In the genomic region with DNA sequence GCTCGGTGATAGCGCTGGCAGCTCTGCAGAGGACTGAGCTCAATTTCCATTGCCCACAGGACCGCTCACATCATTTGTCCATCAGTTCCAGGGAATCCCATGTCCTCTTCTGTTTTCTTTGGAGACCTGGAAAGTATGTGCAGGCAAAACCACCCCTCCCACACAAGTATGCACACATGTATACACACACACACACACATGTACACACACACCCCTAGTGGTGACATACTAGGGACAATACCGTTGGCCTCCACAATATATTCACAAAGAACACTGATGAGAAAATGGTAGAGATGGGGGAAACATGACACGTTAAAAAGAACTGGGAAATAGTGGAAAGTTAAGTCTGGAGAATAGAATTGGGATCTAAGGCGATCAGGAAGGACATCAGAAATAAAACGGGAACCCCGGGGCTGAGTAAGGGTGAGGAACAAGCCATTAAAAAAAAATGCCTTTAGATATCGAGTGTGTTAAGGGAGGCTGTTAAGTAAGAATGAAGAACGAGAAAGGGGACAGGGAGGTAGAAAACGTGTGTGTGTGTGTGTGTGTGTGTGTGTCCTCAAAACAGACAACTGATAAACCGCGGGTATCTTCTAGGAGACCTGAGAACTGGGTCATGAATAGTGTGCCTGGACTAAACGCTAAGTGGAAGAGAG, we compare ENCODE assay signal across 8 mouse cellular contexts. TPM values are rescaled to one million over a fixed set of nuclear protein-coding genes. Genes with fewer than 3 reads are reported as not detected.
DNase-seq lines count a peak whose midpoint lies in the region; ATAC-seq lines count a peak whose summit lies in the region.

No protein-coding gene starts in this region.

- no peaks in the 10 kb centered on the region for H3K27me3 ChIP-seq in kidney, embryonic 16.5 days (ENCODE audit: insufficient read depth, low read length)
- no peaks in the 10 kb centered on the region for H3K27me3 ChIP-seq in embryonic facial prominence, embryonic 13.5 days
- no peaks in the 10 kb centered on the region for H3K27me3 ChIP-seq in limb, embryonic 10.5 days (ENCODE audit: low read depth, poor library complexity, severe bottlenecking)
- 0 out of 2 replicates have a peak, but pooled peaks cover 2% of the 10 kb centered on the region for H3K27me3 ChIP-seq in neural tube, embryonic 13.5 days

- H3K4me2 ChIP-seq in kidney, embryonic 16.5 days (replicated peaks; ENCODE audit: low read depth, low read length), result peak overlapping the region; percentile 86
- H3K4me2 ChIP-seq in embryonic facial prominence, embryonic 13.5 days, result peak overlapping the region; percentile 93
- H3K4me2 ChIP-seq in neural tube, embryonic 13.5 days, result peak overlapping the region; percentile 89

- H3K9me3 ChIP-seq in kidney, embryonic 16.5 days (ENCODE audit: low read length), result no peaks in the 10 kb centered on the region
- H3K9me3 ChIP-seq in embryonic facial prominence, embryonic 13.5 days, result no peaks in the 10 kb centered on the region
- no peaks in the 10 kb centered on the region for H3K9me3 ChIP-seq in limb, embryonic 10.5 days (replicated peaks)
- no peaks in the 10 kb centered on the region for H3K9me3 ChIP-seq in neural tube, embryonic 13.5 days

- H3K4me3 ChIP-seq in kidney, embryonic 16.5 days (ENCODE audit: low read length), result peak overlapping the region; percentile 79
- peak overlapping the region; percentile 93 for H3K4me3 ChIP-seq in embryonic facial prominence, embryonic 13.5 days
- H3K4me3 ChIP-seq in limb, embryonic 10.5 days, result peak overlapping the region; percentile 91; the same call in 1 of the 2 replicates
- H3K4me3 ChIP-seq in neural tube, embryonic 13.5 days, result peak overlapping the region; percentile 99; the same call in 1 of the 2 replicates

- WGBS in kidney, embryonic 16.5 days, result 41% methylated on average over 14 of the region's 14 CpGs
- WGBS in embryonic facial prominence, embryonic 13.5 days, result 52% methylated on average over 14 of the region's 14 CpGs
- WGBS in limb, embryonic 10.5 days, result 60% methylated on average over 14 of the region's 14 CpGs
- WGBS in neural tube, embryonic 13.5 days, result 49% methylated on average over 14 of the region's 14 CpGs

- peak overlapping the region; percentile 83; the same call in 1 of the 2 replicates for H3K9ac ChIP-seq in kidney, embryonic 16.5 days (replicated peaks; ENCODE audit: low read length)
- H3K9ac ChIP-seq in embryonic facial prominence, embryonic 13.5 days, result peak overlapping the region; percentile 96; the same call in 1 of the 2 replicates
- 0 out of 2 replicates have a peak overlapping the region, but pooled peaks have one; percentile 99 for H3K9ac ChIP-seq in neural tube, embryonic 13.5 days

- H3K27ac ChIP-seq in kidney, embryonic 16.5 days (ENCODE audit: low read length), result peak overlapping the region; percentile 92
- H3K27ac ChIP-seq in embryonic facial prominence, embryonic 13.5 days, result peak overlapping the region; percentile 87; the same call in 1 of the 2 replicates
- no peak overlapping the region for H3K27ac ChIP-seq in limb, embryonic 10.5 days
- H3K27ac ChIP-seq in neural tube, embryonic 13.5 days (replicated peaks), result peak overlapping the region; percentile 96

- no peak for ATAC-seq in kidney, embryonic 16.5 days (ENCODE audit: low FRiP score, low TSS enrichment)
- ATAC-seq in embryonic facial prominence, embryonic 13.5 days (ENCODE audit: insufficient number of reproducible peaks, insufficient read depth, low FRiP score, low TSS enrichment, low read depth), result no peak
- ATAC-seq in neural tube, embryonic 13.5 days (ENCODE audit: low read depth), result no peak

- no peak for DNase-seq in kidney, adult 9 months
- DNase-seq in limb, embryonic 10.5 days (ENCODE audit: low spot score), result no peak
- DNase-seq in layer of hippocampus, postnatal 36 days, result no peak
- no peak for DNase-seq in cerebellum, adult 9-11 months
- no peak for DNase-seq in thymus, postnatal 4 days

- H3K4me1 ChIP-seq in kidney, embryonic 16.5 days (ENCODE audit: insufficient read depth, low read length), result peaks cover 42% of the 10 kb centered on the region
- peaks cover 32% of the 10 kb centered on the region for H3K4me1 ChIP-seq in embryonic facial prominence, embryonic 13.5 days
- H3K4me1 ChIP-seq in limb, embryonic 10.5 days, result peaks cover 40% of the 10 kb centered on the region
- H3K4me1 ChIP-seq in neural tube, embryonic 13.5 days (replicated peaks), result peaks cover 45% of the 10 kb centered on the region

- peaks cover 7% of the 10 kb centered on the region; the same call in 1 of the 2 replicates for H3K36me3 ChIP-seq in kidney, embryonic 16.5 days (ENCODE audit: insufficient read depth, low read length)
- no peaks in the 10 kb centered on the region for H3K36me3 ChIP-seq in embryonic facial prominence, embryonic 13.5 days
- no peaks in the 10 kb centered on the region for H3K36me3 ChIP-seq in limb, embryonic 10.5 days
- no peaks in the 10 kb centered on the region for H3K36me3 ChIP-seq in neural tube, embryonic 13.5 days

RNA-seq across cellular contexts. Expression of gene Wsb2, which starts 1.3 kb away (rescaled TPM):
- polyA plus RNA-seq in kidney, embryonic 16.5 days (2015; fragmentation: Nextera tagmentation; extraction: Ambion mirVana), result 45.7 and 69.7 TPM in 2 replicates
- 46.1 and 51.7 TPM in 2 replicates for polyA plus RNA-seq in embryonic facial prominence, embryonic 13.5 days (2015; fragmentation: Nextera tagmentation; extraction: Ambion mirVana)
- 37.2 and 41.7 TPM in 2 replicates for polyA plus RNA-seq in limb, embryonic 10.5 days (2016; fragmentation: Nextera tagmentation; extraction: Ambion mirVana)
- polyA plus RNA-seq in neural tube, embryonic 13.5 days (2015; fragmentation: Nextera tagmentation; extraction: Ambion mirVana), result 194 and 209 TPM in 2 replicates
- total RNA-seq in layer of hippocampus, postnatal 36 days (2021), result 100 to 1,000 TPM; 262 to 273 TPM

RNA-seq across cellular contexts. Expression of gene Rfc5, which starts 33.1 kb away (rescaled TPM):
- polyA plus RNA-seq in kidney, embryonic 16.5 days (2015; fragmentation: Nextera tagmentation; extraction: Ambion mirVana), result 114 and 128 TPM in 2 replicates
- 87.7 and 103 TPM in 2 replicates for polyA plus RNA-seq in embryonic facial prominence, embryonic 13.5 days (2015; fragmentation: Nextera tagmentation; extraction: Ambion mirVana)
- 159 and 167 TPM in 2 replicates for polyA plus RNA-seq in limb, embryonic 10.5 days (2016; fragmentation: Nextera tagmentation; extraction: Ambion mirVana)
- polyA plus RNA-seq in neural tube, embryonic 13.5 days (2015; fragmentation: Nextera tagmentation; extraction: Ambion mirVana), result 30.2 and 35.8 TPM in 2 replicates
- 10 to 100 TPM; 18.8 to 19.7 TPM for total RNA-seq in layer of hippocampus, postnatal 36 days (2021)

RNA-seq across cellular contexts. Expression of gene Vsig10, which starts 36.9 kb away (rescaled TPM):
- 14.6 and 17.1 TPM in 2 replicates for polyA plus RNA-seq in kidney, embryonic 16.5 days (2015; fragmentation: Nextera tagmentation; extraction: Ambion mirVana)
- polyA plus RNA-seq in embryonic facial prominence, embryonic 13.5 days (2015; fragmentation: Nextera tagmentation; extraction: Ambion mirVana), result 7.1 and 11.3 TPM in 2 replicates
- polyA plus RNA-seq in limb, embryonic 10.5 days (2016; fragmentation: Nextera tagmentation; extraction: Ambion mirVana), result 3.1 and 4.4 TPM in 2 replicates
- polyA plus RNA-seq in neural tube, embryonic 13.5 days (2015; fragmentation: Nextera tagmentation; extraction: Ambion mirVana), result 2.2 and 2.6 TPM in 2 replicates
- total RNA-seq in layer of hippocampus, postnatal 36 days (2021), result 1 to 10 TPM; 1.9 to 2.6 TPM

RNA-seq across cellular contexts. Expression of gene Ksr2, which starts 58.0 kb away (rescaled TPM):
- 0.37 and 0.78 TPM in 2 replicates for polyA plus RNA-seq in kidney, embryonic 16.5 days (2015; fragmentation: Nextera tagmentation; extraction: Ambion mirVana)
- 0.41 and 0.52 TPM in 2 replicates for polyA plus RNA-seq in embryonic facial prominence, embryonic 13.5 days (2015; fragmentation: Nextera tagmentation; extraction: Ambion mirVana)
- 0.01 TPM in 1 of 2 replicates, not detected in the other for polyA plus RNA-seq in limb, embryonic 10.5 days (2016; fragmentation: Nextera tagmentation; extraction: Ambion mirVana)
- polyA plus RNA-seq in neural tube, embryonic 13.5 days (2015; fragmentation: Nextera tagmentation; extraction: Ambion mirVana), result 6.1 and 6.4 TPM in 2 replicates
- total RNA-seq in layer of hippocampus, postnatal 36 days (2021), result 10 to 100 TPM; 34.6 to 42.0 TPM
